Mouse (Mus musculus) heart, embryonic 11.5 days (tissue): Measurements from ENCODE around the gene Olfr56. TPM values are rescaled to one million over a fixed set of nuclear protein-coding genes. Genes with fewer than 3 reads are reported as not detected.

ENCODE experiments used
- ATAC-seq: fragments of 200-750 bp; cut with Nextera tagmentation; replicated peaks from 2 replicates; pipeline ENCODE4 v1.8.0; 2017; ENCODE audit warnings: moderate library complexity; ENCODE audit not compliant: insufficient number of reproducible peaks, low FRiP score, low TSS enrichment
- H3K27ac ChIP-seq: fragments of 300-500 bp; sonication (generic); 2 replicates; pipeline ENCODE4 v1.5.1; 2014; ENCODE audit warnings: mild to moderate bottlenecking, low read depth, low read length
- H3K27me3 ChIP-seq: fragments of 300-500 bp; sonication (generic); 2 replicates; pipeline ENCODE4 v1.6.1; 2014; ENCODE audit warnings: mild to moderate bottlenecking, low read length, mixed read lengths; ENCODE audit not compliant: control insufficient read depth, insufficient read depth
- H3K36me3 ChIP-seq: fragments of 300-500 bp; sonication (generic); 2 replicates; pipeline ENCODE4 v1.6.1; 2014; ENCODE audit warnings: mild to moderate bottlenecking, low read length, moderate library complexity, mixed read lengths; ENCODE audit not compliant: control insufficient read depth, insufficient read depth
- H3K4me1 ChIP-seq: fragments of 300-500 bp; sonication (generic); 2 replicates; pipeline ENCODE4 v1.6.1; 2014; ENCODE audit warnings: low read length; ENCODE audit not compliant: control insufficient read depth, insufficient read depth
- H3K4me2 ChIP-seq: fragments of 300-500 bp; sonication (generic); 2 replicates; pipeline ENCODE4 v1.6.1; 2014; ENCODE audit warnings: mild to moderate bottlenecking, moderate library complexity
- H3K4me3 ChIP-seq: fragments of 300-500 bp; sonication (generic); 2 replicates; pipeline ENCODE4 v1.5.1; 2014; ENCODE audit warnings: low read depth, low read length
- H3K9ac ChIP-seq: fragments of 300-500 bp; sonication (generic); 2 replicates; pipeline ENCODE4 v1.6.1; 2014; ENCODE audit warnings: mild to moderate bottlenecking, low read depth, low read length, moderate library complexity
- H3K9me3 ChIP-seq: fragments of 300-500 bp; sonication (generic); replicated peaks from 2 replicates; pipeline ENCODE4 v1.6.1; 2016; ENCODE audit warnings: low read length; ENCODE audit not compliant: control insufficient read depth
- WGBS: fragments of 180-500 bp; shearing (Covaris S2); extraction: QIAGEN DNeasy Blood & Tissue Kit; methylation state at CpG from one replicate; pipeline ENCODE4 v1.1.7; 2014; ENCODE audit not compliant: insufficient replicate concordance; 5-methylcytosine and 5-hydroxymethylcytosine counted together
- polyA plus RNA-seq: library from polyadenylated mRNA; unstranded; fragments of >200 nt; fragmentation: Nextera tagmentation; extraction: Ambion mirVana; gene quantifications from 2 replicates; pipeline ENCODE4 v1.2.1, GENCODE M21; 2014

The Olfr56 gene
- polyA plus RNA-seq, 1 experiment from 2014 or later, result not detected

DNA sequence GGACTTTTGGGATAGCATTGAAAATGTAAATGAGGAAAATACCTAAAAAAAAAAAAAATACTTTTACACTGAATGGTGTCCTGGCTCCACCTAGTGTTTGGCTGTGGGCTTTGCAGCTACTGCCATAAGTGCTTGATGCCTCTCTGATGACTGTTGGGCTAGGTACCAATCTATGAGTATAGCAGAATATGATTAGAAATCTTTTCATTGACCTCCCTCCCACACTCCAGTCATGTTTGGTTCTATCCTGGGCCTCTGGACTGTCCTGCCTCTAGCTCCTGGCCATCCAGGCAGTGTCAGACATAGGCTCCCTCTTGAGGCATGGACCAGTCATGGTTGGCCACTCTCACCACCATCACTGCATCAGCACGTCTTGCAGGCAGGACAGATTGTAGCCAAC, 130.1 kb downstream of the Olfr56 start:
- H3K4me3 ChIP-seq, result no peak overlapping the region
- no peak overlapping the region for H3K9ac ChIP-seq
- H3K4me2 ChIP-seq, result no peak overlapping the region
- no peaks in the 10 kb centered on the region for H3K36me3 ChIP-seq
- no peak for ATAC-seq
- H3K27ac ChIP-seq, result no peak overlapping the region
- H3K9me3 ChIP-seq, result no peaks in the 10 kb centered on the region
- no peaks in the 10 kb centered on the region for H3K4me1 ChIP-seq
- WGBS, result 43% methylated on average over 1 of the region's 1 CpGs
- no peaks in the 10 kb centered on the region for H3K27me3 ChIP-seq

DNA sequence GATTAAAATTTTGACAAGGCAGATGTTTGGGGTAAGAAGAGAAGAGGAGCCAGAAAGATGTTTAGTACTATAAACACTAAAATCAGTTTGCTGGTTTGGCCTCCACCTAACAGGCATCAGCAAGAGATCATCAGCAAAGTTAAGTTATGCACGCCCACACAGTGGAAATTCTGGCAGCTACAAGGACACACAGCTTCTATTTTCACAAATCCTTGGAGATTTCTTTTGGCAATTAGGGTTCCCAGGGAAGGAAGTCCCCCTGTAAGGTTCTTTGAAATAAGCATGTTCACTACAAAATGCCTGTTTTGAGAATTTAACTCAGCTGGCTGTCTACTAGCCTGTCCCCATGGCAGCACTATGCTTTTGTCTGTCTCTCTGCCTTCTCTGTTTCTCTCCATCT, 132.3 kb downstream of the Olfr56 start:
- no peaks in the 10 kb centered on the region for H3K9me3 ChIP-seq
- no peaks in the 10 kb centered on the region for H3K36me3 ChIP-seq
- H3K9ac ChIP-seq, result no peak overlapping the region
- H3K27ac ChIP-seq, result no peak overlapping the region
- H3K4me2 ChIP-seq, result no peak overlapping the region
- no peaks in the 10 kb centered on the region for H3K27me3 ChIP-seq
- no peaks in the 10 kb centered on the region for H3K4me1 ChIP-seq
- no peak overlapping the region for H3K4me3 ChIP-seq
- no peak for ATAC-seq
- WGBS, result 50% methylated on average over 1 of the region's 1 CpGs

DNA sequence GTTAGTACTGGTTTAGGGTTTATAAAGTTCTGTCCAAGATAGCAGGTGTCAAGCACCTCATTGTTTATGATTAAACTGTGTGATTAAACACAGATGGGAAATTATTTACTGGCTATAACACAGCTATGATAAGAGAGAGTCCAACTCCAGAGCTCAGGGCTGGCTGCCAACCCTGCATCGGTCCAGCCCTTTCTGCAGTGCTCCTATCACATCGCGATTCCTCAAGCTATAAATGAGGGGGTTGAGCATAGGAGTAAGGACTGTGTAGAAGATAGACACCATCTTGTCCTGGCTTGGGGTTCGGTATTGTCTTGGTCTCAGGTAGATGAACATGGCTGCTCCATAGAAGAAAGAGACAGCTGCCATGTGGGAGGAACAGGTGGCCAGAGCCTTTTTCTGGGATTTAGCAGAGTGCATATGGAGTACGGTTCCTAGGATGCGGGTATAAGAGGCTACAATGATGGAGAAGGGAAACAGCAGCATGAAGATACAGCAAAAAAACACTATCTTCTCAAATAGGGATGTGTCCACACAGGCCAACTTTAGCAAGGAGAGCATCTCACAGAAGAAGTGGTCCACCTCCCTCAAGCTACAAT, 134.0 kb downstream of the Olfr56 start:
- Histone ChIP-seq H3K36me3 (no peaks in the 10 kb centered on the region), H3K27me3 (no peaks in the 10 kb centered on the region), H3K4me1 (no peaks in the 10 kb centered on the region), H3K9me3 (no peaks in the 10 kb centered on the region), H3K9ac (no peak overlapping the region), H3K27ac (no peak overlapping the region), H3K4me2 (no peak overlapping the region), H3K4me3 (no peak overlapping the region)
- no peak for ATAC-seq
- WGBS, result 78% methylated on average over 6 of the region's 6 CpGs

DNA sequence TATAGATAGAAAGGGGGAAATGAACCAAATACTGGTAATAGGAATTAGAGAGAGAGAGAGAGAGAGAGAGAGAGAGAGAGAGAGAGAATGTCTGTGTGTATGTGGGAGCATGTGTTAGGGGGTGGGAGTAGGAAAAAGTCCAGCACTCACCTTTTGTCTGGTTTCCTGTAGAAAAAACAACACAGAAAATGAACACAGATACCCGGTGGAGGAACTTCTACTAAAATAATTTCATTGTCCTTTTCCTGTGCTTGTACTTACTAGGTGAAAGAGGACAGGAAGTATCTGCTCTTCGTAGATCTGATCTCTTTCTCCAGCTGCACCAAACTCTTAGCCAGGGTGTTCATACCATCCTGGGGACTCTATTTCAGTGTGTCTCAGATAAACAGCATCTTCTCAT, 135.5 kb downstream of the Olfr56 start:
- Histone ChIP-seq H3K27ac (no peak overlapping the region), H3K4me3 (no peak overlapping the region), H3K9me3 (no peaks in the 10 kb centered on the region), H3K27me3 (no peaks in the 10 kb centered on the region), H3K9ac (no peak overlapping the region), H3K36me3 (no peaks in the 10 kb centered on the region), H3K4me1 (no peaks in the 10 kb centered on the region), H3K4me2 (no peak overlapping the region)
- WGBS, result 55% methylated on average over 2 of the region's 2 CpGs
- no peak for ATAC-seq

DNA sequence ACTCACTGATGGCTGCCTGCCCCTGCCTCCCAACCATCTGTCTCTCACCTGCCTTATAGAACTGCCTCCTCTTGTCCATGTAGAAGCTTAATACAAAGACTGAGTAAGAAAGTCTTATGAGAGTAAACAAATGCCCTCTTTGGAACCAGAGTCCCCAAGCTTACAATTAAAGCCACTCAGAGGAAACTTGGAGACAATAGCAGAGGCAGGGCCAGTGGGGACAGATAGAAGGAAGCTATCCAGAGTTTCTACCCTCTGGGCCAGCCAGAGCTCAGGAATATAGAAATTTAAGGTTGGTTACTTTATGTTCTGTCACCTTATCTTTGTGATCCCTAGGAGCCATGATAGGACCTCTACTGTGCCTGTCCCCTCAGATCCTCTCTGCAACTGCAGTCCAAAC, 136.1 kb downstream of the Olfr56 start, which contains the start of gene Olfr1396:
Gene Olfr1396 (minus strand): TSS at position 101 of the 400 bp plus-strand sequence.
- no peak for ATAC-seq
- Histone ChIP-seq H3K4me1 (no peaks in the 10 kb centered on the region), H3K27me3 (no peaks in the 10 kb centered on the region), H3K9ac (no peak within 1 kb of the TSS), H3K4me3 (no peak within 1 kb of the TSS), H3K9me3 (no peaks in the 10 kb centered on the region), H3K27ac (no peak within 1 kb of the TSS), H3K4me2 (no peak within 1 kb of the TSS), H3K36me3 (no peaks in the 10 kb centered on the region)

DNA sequence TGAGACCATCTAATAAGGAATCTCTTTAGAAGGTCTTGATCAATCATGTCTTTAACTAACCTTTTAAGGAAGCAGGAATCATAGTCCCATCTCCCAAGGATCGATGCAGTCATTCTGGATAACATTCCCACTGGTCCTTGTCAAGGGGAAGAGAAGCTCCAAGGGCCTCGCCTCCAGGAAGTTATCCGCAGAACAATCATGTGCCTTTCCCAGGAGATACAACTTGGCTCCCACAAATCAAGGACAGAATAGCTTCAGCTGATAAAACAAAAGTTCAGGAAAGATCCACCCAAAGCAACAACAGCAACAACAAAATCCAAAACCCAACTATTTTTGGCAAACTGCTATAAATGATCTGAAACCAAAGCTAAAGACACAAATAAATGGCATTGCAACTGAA, 140.9 kb downstream of the Olfr56 start:
- no peaks in the 10 kb centered on the region for H3K36me3 ChIP-seq
- 63% methylated on average over 3 of the region's 3 CpGs for WGBS
- no peaks in the 10 kb centered on the region for H3K9me3 ChIP-seq
- no peak overlapping the region for H3K27ac ChIP-seq
- no peaks in the 10 kb centered on the region for H3K4me1 ChIP-seq
- ATAC-seq, result no peak
- H3K4me3 ChIP-seq, result no peak overlapping the region
- H3K4me2 ChIP-seq, result no peak overlapping the region
- no peaks in the 10 kb centered on the region for H3K27me3 ChIP-seq
- H3K9ac ChIP-seq, result no peak overlapping the region

DNA sequence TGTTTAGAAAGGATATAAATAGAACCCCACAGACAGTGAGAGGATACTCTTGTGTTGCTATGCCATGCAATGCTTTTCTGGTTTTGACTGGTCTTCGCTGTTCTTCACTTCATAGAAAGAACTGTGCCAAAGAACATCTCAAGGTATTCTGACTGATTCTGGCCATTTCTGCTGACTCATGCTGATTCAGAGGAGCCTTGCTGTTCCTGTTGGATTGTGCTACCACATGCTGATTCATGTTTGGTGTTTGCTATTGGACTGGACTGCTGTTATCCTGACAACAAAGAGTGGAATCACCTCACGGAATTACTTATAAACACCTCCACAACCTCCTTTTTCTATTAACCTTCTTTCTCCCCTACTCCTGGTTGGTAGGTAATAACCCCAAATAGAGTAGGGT, 145.5 kb downstream of the Olfr56 start:
- no peaks in the 10 kb centered on the region for H3K27me3 ChIP-seq
- no peaks in the 10 kb centered on the region for H3K9me3 ChIP-seq
- ATAC-seq, result no peak
- H3K36me3 ChIP-seq, result no peaks in the 10 kb centered on the region
- 71% methylated on average over 2 of the region's 2 CpGs for WGBS
- H3K4me3 ChIP-seq, result no peak overlapping the region
- H3K27ac ChIP-seq, result no peak overlapping the region
- H3K9ac ChIP-seq, result no peak overlapping the region
- H3K4me2 ChIP-seq, result no peak overlapping the region
- H3K4me1 ChIP-seq, result no peaks in the 10 kb centered on the region

DNA sequence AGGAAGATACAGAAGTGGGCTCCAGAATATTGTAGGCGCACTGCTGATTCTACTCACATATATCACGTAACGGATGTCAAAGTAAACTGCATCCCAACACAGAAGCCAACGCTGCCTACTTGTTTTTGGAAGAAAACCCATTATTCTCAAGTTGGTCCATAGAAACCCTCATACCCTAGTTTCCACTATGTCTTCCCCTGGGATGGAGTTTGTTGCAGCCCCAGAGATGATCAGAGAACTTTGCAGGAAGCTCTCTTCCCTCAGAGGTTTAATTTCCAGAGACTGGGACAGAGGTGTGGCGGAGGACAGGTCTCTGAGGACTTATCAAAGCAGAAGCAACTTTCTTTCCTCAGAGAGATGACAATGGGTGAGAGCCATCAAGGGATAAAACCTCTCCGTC, 163.3 kb downstream of the Olfr56 start, which contains the start of gene Olfr1395:
Gene Olfr1395 (plus strand): TSS at position 301 of the 400 bp plus-strand sequence.
- 85% methylated on average over 6 of the region's 6 CpGs for WGBS
- Histone ChIP-seq H3K9ac (no peak within 1 kb of the TSS), H3K9me3 (no peaks in the 10 kb centered on the region), H3K27me3 (no peaks in the 10 kb centered on the region), H3K4me1 (no peaks in the 10 kb centered on the region), H3K4me3 (no peak within 1 kb of the TSS), H3K36me3 (no peaks in the 10 kb centered on the region), H3K4me2 (no peak within 1 kb of the TSS), H3K27ac (no peak within 1 kb of the TSS)
- ATAC-seq, result no peak

DNA sequence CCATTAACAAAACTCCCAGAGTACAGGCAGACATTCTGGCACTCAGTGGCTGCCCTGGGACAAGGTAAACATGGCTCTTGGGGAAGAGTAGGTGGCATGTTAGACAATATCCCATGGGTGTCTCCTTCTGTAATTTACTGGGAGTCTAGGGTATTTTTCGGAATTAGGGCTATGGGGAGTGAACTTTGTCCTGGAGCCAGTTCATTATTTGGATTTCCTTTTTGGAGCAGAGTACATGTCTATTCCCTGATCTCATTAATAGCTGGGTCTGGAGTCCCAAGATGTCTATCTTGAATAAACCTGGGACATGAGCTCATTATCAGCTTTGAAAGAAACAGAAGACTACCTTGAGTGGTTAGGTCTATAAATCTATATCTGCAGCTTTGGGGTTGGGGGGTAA, 175.4 kb downstream of the Olfr56 start, which contains the start of gene Olfr1394:
Gene Olfr1394 (plus strand): TSS at position 301 of the 400 bp plus-strand sequence.
- Histone ChIP-seq H3K4me2 (no peak within 1 kb of the TSS), H3K9ac (no peak within 1 kb of the TSS), H3K27ac (no peak within 1 kb of the TSS), H3K27me3 (no peaks in the 10 kb centered on the region), H3K9me3 (no peaks in the 10 kb centered on the region), H3K36me3 (no peaks in the 10 kb centered on the region), H3K4me1 (no peaks in the 10 kb centered on the region), H3K4me3 (no peak within 1 kb of the TSS)
- WGBS, result 63% methylated on average over 1 of the region's 1 CpGs
- ATAC-seq, result no peak
